Mouse (Mus musculus) naive thymus-derived CD4-positive, alpha-beta T cell, adult 2 months (primary cell): ENCODE data around the gene Tmem150b.
A peak's percentile ranks its signal among the peaks of the same experiment; 100 is the strongest.

Source experiments
- DNase-seq: peaks from one replicate; pipeline ENCODE4 v3.0.0-alpha.2; 2011; ENCODE audit warnings: low read depth

The Tmem150b gene

GRCm38 (mm10) chr7:4731090-4731489, 6.0 kb upstream of the Tmem150b start:
- no peak for DNase-seq

DNA sequence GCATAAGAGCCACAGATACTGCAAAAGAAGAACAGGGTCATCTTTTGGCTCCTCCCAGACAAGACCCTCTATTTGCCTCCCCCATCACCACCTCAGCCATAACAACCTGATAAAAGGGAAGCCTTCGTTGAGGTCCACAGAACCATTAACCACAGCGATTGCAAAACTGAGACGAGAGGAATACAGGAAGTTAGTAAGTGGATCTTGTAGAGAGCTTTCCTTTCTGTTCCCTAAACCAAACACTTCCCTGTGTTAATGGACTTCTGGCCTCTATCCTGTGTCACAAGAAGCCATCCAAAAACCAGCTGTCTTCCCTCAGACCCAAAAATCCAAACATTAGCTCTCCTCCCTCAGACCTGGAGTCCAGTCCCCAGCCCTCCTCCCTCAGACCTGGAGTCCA, 690 bp downstream of the Tmem150b start:
- DNase-seq = no peak

- DNase-seq = peak; percentile 31
Observed at GRCm38 (mm10) chr7:4723508-4723907, 1.5 kb downstream of the Tmem150b start.

DNA sequence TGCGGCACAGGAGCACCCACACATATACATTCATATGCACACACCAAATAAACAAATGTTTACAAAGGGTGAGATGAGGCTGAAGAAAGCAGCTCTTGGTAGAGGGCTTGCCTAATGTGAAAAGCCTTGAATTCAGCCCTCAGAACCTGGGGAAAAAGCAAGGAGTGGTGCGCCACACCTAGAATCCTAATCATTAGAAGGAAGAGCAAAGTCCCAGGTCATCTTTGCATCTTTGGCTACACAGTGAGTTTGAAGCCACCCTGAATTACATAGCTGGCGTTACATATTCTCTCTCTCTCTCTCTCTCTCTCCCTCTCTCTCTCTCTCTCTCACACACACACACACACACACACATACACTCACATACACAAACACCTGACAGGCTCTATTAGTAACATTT, 5.8 kb downstream of the Tmem150b start:
- DNase-seq = no peak

GRCm38 (mm10) chr7:4716955-4717354, 8.1 kb downstream of the Tmem150b start:
- DNase-seq = no peak

DNA sequence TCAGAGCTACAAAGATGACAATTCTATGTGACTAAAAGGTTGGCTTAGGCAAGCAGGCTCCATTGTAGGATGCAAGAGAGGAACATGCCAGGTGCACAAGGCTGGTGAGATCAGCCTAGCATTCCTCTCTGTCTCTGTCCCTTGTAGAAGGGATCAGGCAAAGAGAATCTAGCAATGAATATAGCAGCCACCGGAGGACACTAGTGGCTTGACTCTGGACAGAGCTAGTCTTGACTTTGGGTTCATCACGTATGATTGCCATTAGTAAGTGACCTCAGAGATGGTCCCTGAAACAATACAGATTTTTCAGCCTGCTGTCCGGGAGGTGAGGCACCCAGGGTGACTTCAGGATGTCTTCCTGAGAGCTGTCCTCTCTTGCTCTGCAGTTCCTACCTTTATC, 12.5 kb downstream of the Tmem150b start:
- DNase-seq = no peak

DNA sequence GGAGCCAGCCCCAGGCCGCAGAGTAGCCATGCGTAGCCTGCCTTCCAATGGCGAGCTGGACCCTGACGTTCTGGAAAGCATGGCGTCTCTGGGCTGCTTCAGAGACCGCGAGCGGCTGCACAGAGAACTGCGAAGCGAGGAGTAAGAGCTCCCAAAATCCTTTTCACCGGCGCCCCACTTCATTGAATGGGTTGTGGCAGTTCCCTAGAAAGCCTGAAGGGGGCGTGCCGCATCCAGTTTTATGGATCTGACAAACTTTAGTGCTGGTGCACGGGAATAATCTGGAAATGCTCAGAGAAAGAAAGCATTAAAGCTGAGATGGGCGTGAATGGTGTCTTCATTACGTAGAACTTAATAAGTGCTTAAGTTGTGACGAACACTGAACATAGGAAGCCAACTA, 20.0 kb downstream of the Tmem150b start:
- peak; percentile 41 for DNase-seq

- no peak for DNase-seq
Observed at GRCm38 (mm10) chr7:4703195-4703594, 21.9 kb downstream of the Tmem150b start.

GRCm38 (mm10) chr7:4702334-4702733, 22.7 kb downstream of the Tmem150b start:
- no peak for DNase-seq

DNA sequence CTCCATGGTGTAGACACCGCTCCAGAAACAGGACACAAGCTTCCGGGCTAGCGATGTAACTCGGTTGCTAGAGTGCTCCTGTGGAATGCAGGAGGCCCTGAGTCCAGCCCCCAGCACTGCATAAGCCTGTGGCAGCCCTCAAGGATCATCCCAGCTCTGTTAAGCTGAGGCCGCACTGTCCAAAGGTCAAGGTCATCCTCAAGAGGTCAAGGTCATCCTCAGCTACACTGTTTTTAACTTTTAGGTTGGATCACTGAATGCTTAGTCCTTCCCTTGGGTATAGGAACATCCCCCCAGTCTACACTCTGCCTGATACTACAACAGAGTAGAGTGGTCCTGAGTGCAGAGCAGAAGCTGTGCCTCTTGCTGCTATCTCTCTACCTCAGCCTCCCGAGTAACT, 32.0 kb downstream of the Tmem150b start:
- no peak for DNase-seq

DNA sequence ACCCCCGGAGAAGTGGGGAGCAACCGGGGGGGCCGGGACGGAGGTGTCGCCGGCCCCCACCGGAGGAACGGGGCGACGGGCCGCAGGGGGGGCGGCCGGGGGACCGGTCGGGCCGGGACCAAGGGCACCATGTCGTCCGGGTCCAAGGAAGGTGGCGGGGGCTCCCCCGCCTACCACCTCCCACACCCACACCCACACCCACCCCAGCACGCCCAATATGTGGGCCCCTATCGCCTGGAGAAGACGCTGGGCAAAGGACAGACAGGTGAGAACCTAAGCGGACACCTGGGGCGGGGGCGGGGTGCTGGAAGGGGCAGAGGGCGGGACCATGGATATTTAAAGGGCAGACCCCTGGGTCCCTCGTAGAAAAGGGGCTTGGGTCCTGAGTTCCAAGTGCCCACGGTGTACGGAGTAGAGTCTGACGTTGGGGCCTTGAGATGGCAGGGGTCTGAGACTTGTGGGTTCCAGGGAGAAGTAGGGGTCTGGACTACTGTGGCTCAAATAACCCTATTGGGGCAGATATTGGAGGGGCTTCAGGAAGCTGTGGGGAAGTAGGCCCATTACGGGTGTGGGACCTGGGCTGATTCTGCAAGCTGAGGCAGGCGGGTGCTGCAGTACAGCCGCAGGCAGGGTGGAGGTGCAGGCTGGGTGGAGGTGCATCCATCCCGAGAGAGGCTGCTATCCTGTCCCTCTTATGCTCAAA, 33.9 kb downstream of the Tmem150b start:
- no peak for DNase-seq

GRCm38 (mm10) chr7:4690387-4690786, 34.7 kb downstream of the Tmem150b start, which contains the start of gene Brsk1:
TSS of gene Brsk1 (plus strand) at chr7:4690604.
- no peak for DNase-seq

DNA sequence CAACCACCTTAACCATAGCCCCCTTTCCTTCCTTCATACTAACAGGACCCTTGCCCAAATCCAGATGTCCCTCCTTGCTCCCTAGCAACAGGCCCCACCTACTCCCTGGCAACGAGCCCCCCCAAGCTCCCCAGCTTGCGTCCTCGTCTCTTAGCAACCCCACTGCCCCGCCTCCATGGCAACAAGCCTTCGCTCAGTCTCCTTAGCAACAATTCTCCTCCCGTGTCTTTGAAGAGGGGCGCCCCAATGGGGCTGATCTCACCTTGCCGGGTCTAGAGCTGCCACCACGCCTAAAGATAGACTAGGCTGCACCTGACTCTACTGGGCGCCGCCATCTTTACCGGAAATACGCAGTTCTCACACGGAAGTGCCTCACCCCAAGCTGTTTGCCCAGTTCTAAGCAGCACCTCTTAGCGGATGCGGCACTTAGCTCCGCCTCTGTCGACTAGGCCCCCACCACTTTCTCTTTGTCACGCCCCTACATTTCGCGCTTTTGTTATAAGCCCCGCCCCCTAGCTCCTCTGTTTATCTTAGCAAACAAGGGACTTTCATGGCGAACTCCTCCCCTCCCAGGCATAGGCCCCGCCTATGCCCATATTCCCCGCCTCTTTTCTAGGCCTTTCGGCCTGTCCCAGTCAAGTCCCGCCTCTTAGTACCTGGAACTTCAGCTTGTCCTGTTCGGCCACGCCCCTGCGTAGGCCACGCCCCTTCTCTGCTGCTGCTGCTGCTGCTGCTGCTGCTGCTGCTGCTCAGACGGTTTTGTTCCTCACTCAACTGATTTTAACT, 40.2 kb downstream of the Tmem150b start, which contains the start of gene Hspbp1:
Hspbp1 (minus strand) TSS at position 437 of the 786 bp plus-strand sequence.
- DNase-seq = peak; percentile 99

- DNase-seq = no peak
Observed at GRCm38 (mm10) chr7:4684203-4684602, 40.8 kb downstream of the Tmem150b start.

DNA sequence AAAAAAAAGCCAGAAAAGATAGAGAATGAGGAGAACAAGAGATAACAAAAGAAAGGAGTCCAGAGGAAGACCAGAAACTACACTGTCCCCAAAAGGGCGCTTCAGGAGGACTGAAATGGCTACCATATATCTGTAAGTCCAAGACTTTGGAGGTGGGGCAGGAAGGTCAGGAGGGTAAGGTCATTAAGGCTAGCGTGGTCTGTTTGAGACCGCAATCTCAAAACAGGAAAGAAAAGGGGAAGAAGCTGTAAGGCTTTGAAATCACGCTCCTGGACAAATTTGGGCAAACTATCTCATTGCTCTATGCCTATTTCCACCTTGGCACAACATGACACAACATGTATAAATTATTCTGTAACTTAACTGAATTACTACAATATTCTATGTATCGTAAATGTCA, 41.7 kb downstream of the Tmem150b start:
- no peak for DNase-seq

DNA sequence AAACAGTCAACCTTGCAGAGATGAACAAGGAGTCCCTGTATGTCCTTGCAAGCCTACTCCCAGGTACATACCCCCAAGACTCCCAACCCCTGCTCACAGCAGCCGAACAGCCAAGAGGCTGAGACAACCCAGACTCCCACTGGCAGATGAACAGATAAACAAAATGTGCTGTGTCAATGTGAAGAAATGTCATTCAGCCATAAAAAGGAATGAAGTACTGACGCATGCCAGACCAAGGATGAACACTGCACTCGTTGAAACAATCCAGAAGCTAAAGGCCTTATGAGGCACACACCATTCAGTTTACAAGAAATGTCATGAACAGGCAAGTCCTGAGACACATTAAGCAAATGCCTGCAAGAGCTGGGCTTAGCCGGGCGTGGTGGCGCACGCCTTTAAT, 49.8 kb downstream of the Tmem150b start:
- no peak for DNase-seq

DNA sequence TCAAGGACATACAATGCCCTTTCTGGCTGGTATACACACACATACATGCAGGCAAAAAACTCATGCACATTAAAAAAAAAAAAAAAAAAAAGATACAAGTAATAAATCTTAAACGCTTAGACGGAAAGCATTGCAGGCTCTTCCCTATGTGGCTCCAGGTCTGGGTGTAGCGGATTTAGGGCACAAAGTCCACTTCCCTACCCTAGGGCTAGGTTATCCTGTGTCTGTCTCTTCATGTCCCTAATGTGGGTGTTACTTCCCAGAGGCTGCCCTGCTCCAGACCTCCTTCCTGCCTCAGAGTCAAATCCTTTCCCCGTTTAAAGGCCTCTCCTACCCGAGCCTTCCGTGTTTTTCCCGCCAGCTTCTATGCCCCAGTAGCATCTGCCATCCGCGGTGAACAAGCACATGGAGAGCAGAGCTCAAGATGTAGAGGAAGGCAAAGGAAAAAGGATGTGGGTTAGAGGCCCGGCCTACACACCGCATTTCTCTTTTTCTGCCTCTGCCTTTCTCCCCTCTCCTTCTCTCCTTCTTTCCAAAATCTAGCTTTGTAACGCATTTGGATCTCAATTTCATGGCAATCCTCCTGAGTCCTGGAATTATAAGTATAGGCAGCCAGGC, 50.8 kb downstream of the Tmem150b start:
- peak; percentile 60 for DNase-seq

DNA sequence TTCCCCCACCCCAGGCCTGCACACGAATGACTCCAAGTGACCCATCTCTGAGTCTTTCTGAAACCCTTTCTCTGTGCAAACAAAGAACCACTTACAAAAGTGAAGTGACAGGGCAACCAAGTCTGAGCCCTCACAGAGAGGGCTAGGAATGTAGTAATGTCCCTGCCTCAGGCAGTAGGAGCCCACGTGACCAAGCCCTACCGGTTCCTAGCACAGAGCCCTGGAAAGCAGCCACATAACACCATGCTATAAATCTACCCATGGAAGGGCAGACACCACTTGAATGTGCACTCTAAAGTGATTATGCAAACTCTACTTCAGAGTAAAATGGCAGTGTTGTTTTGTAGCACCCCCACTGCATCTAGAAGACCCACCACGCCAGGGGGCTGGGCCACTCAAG, 53.1 kb downstream of the Tmem150b start:
- no peak for DNase-seq

GRCm38 (mm10) chr7:4670655-4671255, 54.3 kb downstream of the Tmem150b start:
- DNase-seq = no peak

DNA sequence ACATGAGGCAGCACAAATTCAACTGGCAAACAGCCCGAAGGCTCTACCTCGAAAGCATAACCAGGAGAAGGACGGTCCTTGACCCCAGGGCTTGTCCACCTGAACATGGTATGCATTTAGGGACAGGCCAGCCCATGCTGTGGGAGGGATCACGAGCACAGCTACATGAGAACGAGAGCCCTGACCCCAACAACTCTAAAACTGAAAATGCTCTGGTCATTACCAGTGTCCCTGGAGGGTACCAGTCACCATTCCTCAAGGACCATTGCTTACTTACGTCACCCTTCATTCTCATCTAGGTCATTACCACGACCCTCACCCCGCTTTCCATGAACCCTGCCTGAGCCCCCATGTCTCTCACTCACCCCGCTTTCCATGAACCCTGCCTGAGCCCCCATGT, 55.9 kb downstream of the Tmem150b start:
- no peak for DNase-seq

- no peak for DNase-seq
Observed at GRCm38 (mm10) chr7:4668506-4668905, 56.5 kb downstream of the Tmem150b start.

GRCm38 (mm10) chr7:4666871-4667270, 58.2 kb downstream of the Tmem150b start:
- DNase-seq = no peak

DNA sequence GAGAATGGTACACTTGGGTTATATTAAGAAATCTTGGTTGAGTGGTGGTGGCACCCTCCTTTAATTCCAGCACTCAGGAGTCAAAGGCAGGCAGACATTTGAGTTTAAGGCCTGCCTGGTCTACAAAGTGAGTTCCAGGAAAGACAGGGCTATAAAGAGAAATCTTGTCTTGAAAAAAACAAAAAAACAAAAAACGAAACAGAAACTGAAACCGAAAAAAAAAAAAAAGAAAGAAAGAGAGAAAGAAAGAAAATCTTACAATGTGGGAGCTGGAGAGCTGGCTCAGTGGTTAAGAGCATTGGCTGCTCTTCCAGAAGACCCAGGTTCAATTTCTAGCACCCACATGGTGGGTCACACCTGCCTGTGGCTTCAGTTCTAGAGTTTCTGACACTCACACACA, 61.3 kb downstream of the Tmem150b start:
- DNase-seq = peak; percentile 59
